Mouse (Mus musculus): ENCODE measurements around the gene Gpr141. TPM values are rescaled to one million over a fixed set of nuclear protein-coding genes. Genes with fewer than 3 reads are reported as not detected.

The Gpr141 gene
- total and polyA plus RNA-seq, 3 experiments, result not detected

- no peaks in the 10 kb centered on the region for H3K9me3 ChIP-seq (replicated peaks; ENCODE audit: insufficient read depth, low read length)
- no peak for DNase-seq (ENCODE audit: low read depth, low spot score)
- no peaks in the 10 kb centered on the region for H3K27me3 ChIP-seq (ENCODE audit: control insufficient read depth in 1 of 2, insufficient read depth in 2 of 2, low read length in 2 of 2)
- TF ChIP-seq USF1 (IDR thresholded peaks at IDR 0.05; ENCODE audit: low read depth, low read length) (no peak), CTCF (IDR thresholded peaks at IDR 0.05 in 2 of 3, conservative IDR thresholded peaks at IDR 0.05 in 1 of 3; ENCODE audit: control insufficient read depth in 1 of 3, insufficient read depth in 1 of 3, low read depth in 2 of 3, low read length in 3 of 3, poor library complexity in 1 of 3, severe bottlenecking in 1 of 3) (no peak), HCFC1 (IDR thresholded peaks at IDR 0.05; ENCODE audit: low read depth, low read length) (no peak), MAX (IDR thresholded peaks at IDR 0.05; ENCODE audit: low read length) (no peak), EP300 (IDR thresholded peaks at IDR 0.05; ENCODE audit: low read depth in 1 of 2, low read length in 2 of 2) (no peak), SMC3 (IDR thresholded peaks at IDR 0.05; ENCODE audit: low read depth, low read length) (no peak), RCOR1 (IDR thresholded peaks at IDR 0.05; ENCODE audit: low read depth, low read length) (no peak), E2F4 (IDR thresholded peaks at IDR 0.05; ENCODE audit: borderline replicate concordance, low read depth, low read length) (no peak)
- no peaks in the 10 kb centered on the region for H3K79me2 ChIP-seq (ENCODE audit: control insufficient read depth, insufficient read depth, low read length, poor library complexity)
- no peaks in the 10 kb centered on the region for H3K4me1 ChIP-seq (ENCODE audit: control insufficient read depth in 1 of 2, insufficient read depth in 2 of 2, low read length in 2 of 2)
- no peak overlapping the region for H3K27ac ChIP-seq (ENCODE audit: control insufficient read depth, low read depth, low read length)
- no peaks in the 10 kb centered on the region for H3K36me3 ChIP-seq (ENCODE audit: control insufficient read depth in 1 of 2, insufficient read depth in 2 of 2, low read length in 2 of 2)
- no peak overlapping the region for H3K9ac ChIP-seq (ENCODE audit: control insufficient read depth, low read depth, low read length, poor library complexity, severe bottlenecking)
- H3K4me3 ChIP-seq (ENCODE audit: control insufficient read depth in 1 of 2, insufficient read depth in 1 of 2, low read depth in 2 of 2, low read length in 2 of 2), result no peak overlapping the region
Observed at GRCm38 (mm10) chr13:19843448-19843847, 19.4 kb upstream of the Gpr141 start.

GRCm38 (mm10) chr13:19842707-19843106 lies 18.6 kb upstream of the Gpr141 start:
- no peaks in the 10 kb centered on the region for H3K79me2 ChIP-seq (ENCODE audit: control insufficient read depth, insufficient read depth, low read length, poor library complexity)
- TF ChIP-seq ZNF384 (IDR thresholded peaks at IDR 0.05; ENCODE audit: low read depth, low read length), result no peak
- TF ChIP-seq SMC3 (IDR thresholded peaks at IDR 0.05; ENCODE audit: low read depth, low read length), result no peak
- no peak for TF ChIP-seq UBTF (IDR thresholded peaks at IDR 0.05; ENCODE audit: borderline replicate concordance, insufficient read depth, low read depth, low read length)
- no peak for TF ChIP-seq TBP (IDR thresholded peaks at IDR 0.05; ENCODE audit: low read depth, low read length)
- no peak for TF ChIP-seq JUND (IDR thresholded peaks at IDR 0.05; ENCODE audit: low read depth, low read length)
- no peak for TF ChIP-seq MAFK (IDR thresholded peaks at IDR 0.05; ENCODE audit: borderline replicate concordance, low read depth, low read length)
- no peak for TF ChIP-seq HCFC1 (IDR thresholded peaks at IDR 0.05; ENCODE audit: low read depth, low read length)
- no peak for TF ChIP-seq GATA1 (IDR thresholded peaks at IDR 0.05; ENCODE audit: low read depth, low read length)
- no peak for TF ChIP-seq MAX (IDR thresholded peaks at IDR 0.05; ENCODE audit: low read length)
- no peak for TF ChIP-seq TCF12 (IDR thresholded peaks at IDR 0.05; ENCODE audit: low read depth, low read length)
- no peaks in the 10 kb centered on the region for H3K4me1 ChIP-seq (ENCODE audit: control insufficient read depth in 1 of 2, insufficient read depth in 2 of 2, low read length in 2 of 2)
- no peaks in the 10 kb centered on the region for H3K27me3 ChIP-seq (ENCODE audit: control insufficient read depth in 1 of 2, insufficient read depth in 2 of 2, low read length in 2 of 2)
- no peak overlapping the region for H3K4me3 ChIP-seq (ENCODE audit: control insufficient read depth in 1 of 2, insufficient read depth in 1 of 2, low read depth in 2 of 2, low read length in 2 of 2)
- no peaks in the 10 kb centered on the region for H3K36me3 ChIP-seq (ENCODE audit: control insufficient read depth in 1 of 2, insufficient read depth in 2 of 2, low read length in 2 of 2)
- H3K9me3 ChIP-seq (replicated peaks; ENCODE audit: insufficient read depth, low read length), result no peaks in the 10 kb centered on the region
- no peak overlapping the region for H3K27ac ChIP-seq (ENCODE audit: control insufficient read depth, low read depth, low read length)
- DNase-seq (ENCODE audit: low read depth, low spot score), result no peak
- no peak overlapping the region for H3K9ac ChIP-seq (ENCODE audit: control insufficient read depth, low read depth, low read length, poor library complexity, severe bottlenecking)

GRCm38 (mm10) chr13:19841615-19842014 lies 17.6 kb upstream of the Gpr141 start:
- TF ChIP-seq CHD2 (IDR thresholded peaks at IDR 0.05; ENCODE audit: low read length) (no peak), NRF1 (IDR thresholded peaks at IDR 0.05; ENCODE audit: insufficient read depth, low read depth, low read length, poor library complexity, severe bottlenecking) (no peak), POLR2AphosphoS2 (IDR thresholded peaks at IDR 0.05; ENCODE audit: low read length) (no peak), GABPA (IDR thresholded peaks at IDR 0.05; ENCODE audit: low read depth, low read length) (no peak), USF2 (IDR thresholded peaks at IDR 0.05; ENCODE audit: borderline replicate concordance in 1 of 2, insufficient read depth in 1 of 2, low read depth in 1 of 2, low read length in 2 of 2) (no peak), JUND (IDR thresholded peaks at IDR 0.05; ENCODE audit: low read depth, low read length) (no peak), MEF2A (IDR thresholded peaks at IDR 0.05; ENCODE audit: extremely low read depth, insufficient replicate concordance, low read depth, low read length, poor library complexity, severe bottlenecking) (no peak), ETS1 (IDR thresholded peaks at IDR 0.05; ENCODE audit: low read depth, low read length) (no peak)
- Histone ChIP-seq H3K9me3 (replicated peaks; ENCODE audit: insufficient read depth, low read length) (no peaks in the 10 kb centered on the region), H3K4me1 (ENCODE audit: control insufficient read depth in 1 of 2, insufficient read depth in 2 of 2, low read length in 2 of 2) (no peaks in the 10 kb centered on the region)

More at GRCm38 (mm10) chr13:19841615-19842014, 17.6 kb upstream of the Gpr141 start:
- Histone ChIP-seq H3K27ac (ENCODE audit: control insufficient read depth, low read depth, low read length) (no peak overlapping the region), H3K4me3 (ENCODE audit: control insufficient read depth in 1 of 2, insufficient read depth in 1 of 2, low read depth in 2 of 2, low read length in 2 of 2) (no peak overlapping the region), H3K79me2 (ENCODE audit: control insufficient read depth, insufficient read depth, low read length, poor library complexity) (no peaks in the 10 kb centered on the region), H3K36me3 (ENCODE audit: control insufficient read depth in 1 of 2, insufficient read depth in 2 of 2, low read length in 2 of 2) (no peaks in the 10 kb centered on the region), H3K27me3 (ENCODE audit: control insufficient read depth in 1 of 2, insufficient read depth in 2 of 2, low read length in 2 of 2) (no peaks in the 10 kb centered on the region), H3K9ac (ENCODE audit: control insufficient read depth, low read depth, low read length, poor library complexity, severe bottlenecking) (no peak overlapping the region)
- no peak for DNase-seq (ENCODE audit: low read depth, low spot score)

Measured in MEL (cell line).